Mouse (Mus musculus) G1E (cell line): ENCODE results near the gene Sept3. TPM values are rescaled to one million over a fixed set of nuclear protein-coding genes. Genes with fewer than 3 reads are reported as not detected.

Experiments
- ATAC-seq: 2 replicates; pipeline ENCODE4 v1.8.0; 2016; ENCODE audit warnings: mild to moderate bottlenecking; ENCODE audit not compliant: insufficient number of reproducible peaks, poor library complexity, low FRiP score, severe bottlenecking; ENCODE audit errors: extremely low read depth
- DNase-seq: peaks from one replicate; pipeline ENCODE4 v3.0.0; 2012; ENCODE audit warnings: low spot score
- H3K27me3 ChIP-seq: 2 replicates; pipeline ENCODE4 v1.6.1; 2012; ENCODE audit warnings: mild to moderate bottlenecking, low read length, inconsistent platforms; ENCODE audit not compliant: insufficient read depth
- H3K36me3 ChIP-seq: replicated peaks from 2 replicates; pipeline ENCODE3; 2012; ENCODE audit warnings: mild to moderate bottlenecking, inconsistent platforms
- H3K4me1 ChIP-seq: 2 replicates; pipeline ENCODE4 v1.6.1; 2012; ENCODE audit warnings: low read depth, low read length, inconsistent platforms, mixed read lengths; ENCODE audit not compliant: insufficient read depth
- H3K4me3 ChIP-seq: 2 replicates; pipeline ENCODE4 v1.5.1; 2012; ENCODE audit warnings: low read depth, mild to moderate bottlenecking, inconsistent platforms, low read length, moderate library complexity, mixed read lengths
- H3K9me3 ChIP-seq: replicated peaks from 2 replicates; pipeline ENCODE4 v1.6.1; 2012; ENCODE audit warnings: inconsistent platforms
- CTCF ChIP-seq: IDR thresholded peaks from 2 replicates; pipeline ENCODE4 v1.5.1; 2012; ENCODE audit warnings: low read depth, low read length, inconsistent platforms, mixed read lengths
- GATA1 ChIP-seq: IDR thresholded peaks from 2 replicates; pipeline ENCODE4 v1.6.1; 2012; ENCODE audit warnings: borderline replicate concordance, low read length, inconsistent platforms, mixed read lengths
- GATA2 ChIP-seq: IDR thresholded peaks from 2 replicates; pipeline ENCODE4 v1.6.1; 2012; ENCODE audit warnings: low read depth, low read length, inconsistent platforms, borderline replicate concordance
- POLR2AphosphoS5 ChIP-seq: IDR thresholded peaks from 2 replicates; pipeline ENCODE4 v1.6.1; 2012; ENCODE audit warnings: low read depth, low read length, inconsistent platforms; ENCODE audit not compliant: insufficient replicate concordance
- TAL1 ChIP-seq: conservative IDR thresholded peaks from 2 replicates; pipeline ENCODE4 v1.6.1; 2012; ENCODE audit warnings: low read depth, low read length, inconsistent platforms, mixed read lengths
- polyA plus RNA-seq: library from polyadenylated mRNA; stranded (reverse); fragments of >175 nt; gene quantifications from 2 replicates; pipeline ENCODE4 v1.2.3, GENCODE M21; 2012
- total RNA-seq, 2 experiments: library from RNA; stranded (forward) in 1 of 2; stranded (reverse) in 1 of 2; fragments of 200-1000 nt in 1 of 2; fragments of >200 nt in 1 of 2; fragmentation: Nextera tagmentation in 1 of 2; gene quantifications; 2 replicates each; pipeline ENCODE4 v1.2.3; 2014 to 2017

Gene Sept3
- total and polyA plus RNA-seq, 3 experiments, result 0.05 TPM; not detected in 2

- Histone ChIP-seq H3K9me3 (no peaks in the 10 kb centered on the region), H3K27me3 (peaks cover 43% of the 10 kb centered on the region), H3K4me3 (no peak overlapping the region), H3K36me3 (no peaks in the 10 kb centered on the region), H3K4me1 (0 out of 2 replicates have a peak, but pooled peaks cover 3% of the 10 kb centered on the region)
- DNase-seq (peak; percentile 26), ATAC-seq (no peak; the same call in 1 of the 2 replicates)
- TF ChIP-seq CTCF (peak; percentile 85), GATA2 (no peak)
Observed at GRCm38 (mm10) chr15:82266356-82266755, 8.3 kb upstream of the Sept3 start.

- Histone ChIP-seq H3K36me3 (no peaks in the 10 kb centered on the region), H3K9me3 (no peaks in the 10 kb centered on the region), H3K4me3 (no peak overlapping the region), H3K4me1 (0 out of 2 replicates have a peak, but pooled peaks cover 3% of the 10 kb centered on the region), H3K27me3 (peaks cover 50% of the 10 kb centered on the region)
- TF ChIP-seq TAL1, result no peak
- no peak for TF ChIP-seq CTCF
- no peak for TF ChIP-seq POLR2AphosphoS5
- no peak for TF ChIP-seq GATA1
- ATAC-seq (no peak), DNase-seq (no peak)
Observed at GRCm38 (mm10) chr15:82268185-82268584, 6.5 kb upstream of the Sept3 start.

- Histone ChIP-seq H3K27me3 (peaks cover 50% of the 10 kb centered on the region), H3K4me1 (0 out of 2 replicates have a peak, but pooled peaks cover 3% of the 10 kb centered on the region), H3K4me3 (no peak overlapping the region), H3K9me3 (no peaks in the 10 kb centered on the region), H3K36me3 (no peaks in the 10 kb centered on the region)
- DNase-seq (no peak), ATAC-seq (no peak)
- no peak for TF ChIP-seq CTCF
- no peak for TF ChIP-seq GATA2
- no peak for TF ChIP-seq POLR2AphosphoS5
Observed at GRCm38 (mm10) chr15:82268783-82269182, 5.9 kb upstream of the Sept3 start.

- ATAC-seq (no peak), DNase-seq (peak; percentile 64)
- Histone ChIP-seq H3K9me3 (no peaks in the 10 kb centered on the region), H3K27me3 (peaks cover 58% of the 10 kb centered on the region), H3K4me1 (peaks cover 3% of the 10 kb centered on the region; the same call in 1 of the 2 replicates), H3K36me3 (no peaks in the 10 kb centered on the region), H3K4me3 (no peak overlapping the region)
- TF ChIP-seq POLR2AphosphoS5 (no peak), GATA1 (no peak), TAL1 (no peak), GATA2 (no peak), CTCF (peak; percentile 77)
Observed at GRCm38 (mm10) chr15:82271201-82271600, 3.5 kb upstream of the Sept3 start.

- DNase-seq (no peak), ATAC-seq (no peak)
- Histone ChIP-seq H3K9me3 (no peaks in the 10 kb centered on the region), H3K36me3 (no peaks in the 10 kb centered on the region), H3K4me3 (no peak overlapping the region), H3K4me1 (peaks cover 3% of the 10 kb centered on the region; the same call in 1 of the 2 replicates), H3K27me3 (peaks cover 62% of the 10 kb centered on the region)
- no peak for TF ChIP-seq TAL1
- no peak for TF ChIP-seq GATA2
- TF ChIP-seq CTCF, result no peak
- TF ChIP-seq POLR2AphosphoS5, result no peak
- TF ChIP-seq GATA1, result no peak
Observed at GRCm38 (mm10) chr15:82272295-82272694, 2.4 kb upstream of the Sept3 start.

GRCm38 (mm10) chr15:82274927-82275901 lies 521 bp downstream of the Sept3 start:
- TF ChIP-seq POLR2AphosphoS5 (no peak), TAL1 (no peak), CTCF (no peak), GATA1 (no peak)
- ATAC-seq, result no peak
- Histone ChIP-seq H3K36me3 (no peaks in the 10 kb centered on the region), H3K27me3 (peaks cover 55% of the 10 kb centered on the region), H3K4me1 (peaks cover 3% of the 10 kb centered on the region; the same call in 1 of the 2 replicates), H3K9me3 (no peaks in the 10 kb centered on the region), H3K4me3 (no peak overlapping the region)
- DNase-seq, result no peak
